Mouse (Mus musculus) cerebellum, adult 2 months (tissue): ENCODE measurements around the gene Stard13.

Source experiments
- CTCF ChIP-seq: fragments of 200-500 bp; IDR thresholded peaks from 2 replicates; pipeline ENCODE4 v1.5.1; 2011; ENCODE audit warnings: low read depth, mild to moderate bottlenecking, control low read depth, low read length, moderate library complexity, borderline replicate concordance; ENCODE audit not compliant: insufficient read depth
- POLR2A ChIP-seq: fragments of 200-500 bp; IDR thresholded peaks from 2 replicates; pipeline ENCODE4 v1.6.1; 2011; ENCODE audit warnings: low read length, control low read depth, borderline replicate concordance; ENCODE audit not compliant: insufficient read depth

GRCm38 (mm10) chr5:151277927-151278326, 44.3 kb upstream of the Stard13 start:
- TF ChIP-seq CTCF (no peak), POLR2A (no peak)
